Mouse (Mus musculus): Measurements from ENCODE around the gene Map2k4.
A peak's percentile ranks its signal among the peaks of the same experiment; 100 is the strongest.

Gene Map2k4

GRCm38 (mm10) chr11:65788154-65788553 lies at the start of gene Map2k4:
Gene Map2k4, minus strand, starts transcription at chr11:65788297.
- DNase-seq = peak; percentile 89 to 95

GRCm38 (mm10) chr11:65824556-65824955 lies 36.5 kb upstream of the Map2k4 start:
- no peak for DNase-seq

GRCm38 (mm10) chr11:65820877-65821276 lies 32.8 kb upstream of the Map2k4 start:
- DNase-seq = peak; percentile 57 to 66

- no peak for DNase-seq
Observed at GRCm38 (mm10) chr11:65820280-65820679, 32.2 kb upstream of the Map2k4 start.

GRCm38 (mm10) chr11:65818193-65818592 lies 30.1 kb upstream of the Map2k4 start:
- DNase-seq = no peak

- no peak for DNase-seq
Observed at GRCm38 (mm10) chr11:65816237-65816636, 28.1 kb upstream of the Map2k4 start.

GRCm38 (mm10) chr11:65814381-65814780 lies 26.3 kb upstream of the Map2k4 start:
- no peak for DNase-seq

GRCm38 (mm10) chr11:65812088-65812487 lies 24.0 kb upstream of the Map2k4 start:
- no peak for DNase-seq

- no peak for DNase-seq
Observed at GRCm38 (mm10) chr11:65807601-65808000, 19.5 kb upstream of the Map2k4 start.

- peak; percentile 82 to 86 for DNase-seq
Observed at GRCm38 (mm10) chr11:65806909-65807504, 18.9 kb upstream of the Map2k4 start, which contains the start of gene Zkscan6. Gene Zkscan6, plus strand, starts transcription at chr11:65807175.

- DNase-seq = no peak
Observed at GRCm38 (mm10) chr11:65806321-65806904, 18.3 kb upstream of the Map2k4 start.

GRCm38 (mm10) chr11:65801899-65802298 lies 13.8 kb upstream of the Map2k4 start:
- peak; percentile 88 to 92 for DNase-seq

- no peak for DNase-seq
Observed at GRCm38 (mm10) chr11:65795896-65796295, 7.8 kb upstream of the Map2k4 start.

- no peak for DNase-seq
Observed at GRCm38 (mm10) chr11:65794428-65795219, 6.5 kb upstream of the Map2k4 start.

- DNase-seq = peak; percentile 60 to 65
Observed at GRCm38 (mm10) chr11:65787421-65788151, 511 bp downstream of the Map2k4 start.

- no peak for DNase-seq
Observed at GRCm38 (mm10) chr11:65786160-65786559, 1.9 kb downstream of the Map2k4 start.

GRCm38 (mm10) chr11:65781596-65781995 lies 6.5 kb downstream of the Map2k4 start:
- DNase-seq = no peak

- DNase-seq = no peak
Observed at GRCm38 (mm10) chr11:65779578-65779977, 8.5 kb downstream of the Map2k4 start.

- no peak for DNase-seq
Observed at GRCm38 (mm10) chr11:65779066-65779465, 9.0 kb downstream of the Map2k4 start.

GRCm38 (mm10) chr11:65777810-65778209 lies 10.3 kb downstream of the Map2k4 start:
- DNase-seq = no peak

- no peak for DNase-seq
Observed at GRCm38 (mm10) chr11:65776906-65777611, 11.0 kb downstream of the Map2k4 start.

- no peak for DNase-seq
Observed at GRCm38 (mm10) chr11:65773946-65774656, 14.0 kb downstream of the Map2k4 start.

All from cerebellum, postnatal 36 days (tissue).